Mouse (Mus musculus) lung, postnatal 0 days (tissue): ENCODE results near the gene 4930568D16Rik.

ENCODE experiments used
- CTCF ChIP-seq: IDR thresholded peaks from 2 replicates; pipeline ENCODE4 v1.5.1; 2016; ENCODE audit warnings: antibody characterized with exemption, mild to moderate bottlenecking
- EP300 ChIP-seq: IDR thresholded peaks from 2 replicates; pipeline ENCODE4 v1.6.1; 2016; ENCODE audit warnings: antibody characterized with exemption, mild to moderate bottlenecking, control low read depth

- TF ChIP-seq CTCF, result peak; percentile 77
- no peak for TF ChIP-seq EP300
Measured at GRCm38 (mm10) chr2:35373003-35373402, 5.5 kb upstream of the 4930568D16Rik start.
